Mouse (Mus musculus) thymus, postnatal 14 days (tissue): ENCODE measurements around the gene Zfp324.
A peak's percentile ranks its signal among the peaks of the same experiment; 100 is the strongest.

ENCODE experiments used
- DNase-seq: peaks from one replicate; pipeline ENCODE4 v3.0.0; 2021

Gene Zfp324

DNA sequence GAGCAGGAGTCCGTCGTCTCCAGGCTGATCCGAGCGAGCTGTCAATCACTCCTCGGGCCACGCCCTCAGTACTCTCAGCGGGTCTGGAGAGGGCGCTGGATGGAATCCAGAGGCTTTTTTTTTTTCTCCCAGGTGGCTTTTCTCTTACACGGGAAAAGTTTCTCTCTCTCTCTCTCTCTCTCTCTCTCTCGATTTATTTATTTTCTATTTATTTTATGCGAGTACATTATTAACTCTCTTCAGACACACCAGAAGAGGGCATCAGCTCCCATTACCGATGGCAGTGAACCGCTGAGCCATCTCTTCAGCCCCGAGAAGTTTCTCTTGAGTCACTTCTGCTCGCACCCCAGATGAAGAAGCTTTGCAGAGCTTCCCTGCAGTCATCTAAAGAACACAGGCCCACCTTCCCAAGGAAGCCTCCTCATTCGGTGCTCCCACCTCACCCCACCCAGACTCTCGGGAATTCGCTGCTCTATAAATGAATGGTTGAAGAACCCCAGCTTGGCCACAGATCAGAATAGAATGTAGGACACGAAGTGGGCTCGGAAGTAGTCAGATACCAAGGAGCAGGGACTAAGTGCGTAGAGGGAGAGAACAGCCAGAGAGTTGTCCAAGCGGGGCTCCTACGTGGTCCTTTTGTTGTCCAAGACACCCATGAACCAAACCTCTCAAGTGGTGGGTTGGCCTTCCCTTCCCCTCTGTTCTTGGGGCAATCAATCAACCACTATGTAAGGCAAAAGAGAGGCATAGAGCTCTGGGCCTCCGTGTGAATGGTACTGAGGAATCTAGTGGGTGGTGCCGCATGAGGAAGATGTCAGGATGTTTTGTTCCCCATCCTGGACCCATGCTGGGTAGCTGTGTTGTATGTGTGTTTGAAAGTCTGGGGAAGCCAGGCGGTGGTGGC lies 44.6 kb downstream of the Zfp324 start, which contains the start of gene Zbtb45:
TSS of gene Zbtb45 (minus strand) at position 30 of the 904 bp plus-strand sequence.
- DNase-seq, result peak; percentile 27

DNA sequence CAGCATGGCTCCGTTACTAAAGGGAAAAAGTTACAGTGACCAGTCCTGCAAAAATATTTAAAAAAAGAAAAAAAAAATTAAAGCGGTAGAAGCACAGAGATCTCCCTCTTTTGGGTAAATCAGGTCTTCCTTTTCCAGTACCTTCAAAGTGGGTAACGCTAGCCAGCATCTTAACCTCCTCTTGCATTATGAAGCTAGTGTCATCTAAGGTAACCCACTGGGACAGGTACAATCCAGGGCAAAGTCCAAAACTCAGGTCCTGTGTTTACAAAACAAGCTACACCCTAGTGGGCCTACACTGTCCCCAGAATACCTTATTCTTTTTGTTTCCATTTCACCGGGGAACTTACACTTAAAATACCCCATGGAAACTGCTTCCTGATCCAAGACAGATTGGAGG lies 48.0 kb downstream of the Zfp324 start:
- DNase-seq, result no peak

DNA sequence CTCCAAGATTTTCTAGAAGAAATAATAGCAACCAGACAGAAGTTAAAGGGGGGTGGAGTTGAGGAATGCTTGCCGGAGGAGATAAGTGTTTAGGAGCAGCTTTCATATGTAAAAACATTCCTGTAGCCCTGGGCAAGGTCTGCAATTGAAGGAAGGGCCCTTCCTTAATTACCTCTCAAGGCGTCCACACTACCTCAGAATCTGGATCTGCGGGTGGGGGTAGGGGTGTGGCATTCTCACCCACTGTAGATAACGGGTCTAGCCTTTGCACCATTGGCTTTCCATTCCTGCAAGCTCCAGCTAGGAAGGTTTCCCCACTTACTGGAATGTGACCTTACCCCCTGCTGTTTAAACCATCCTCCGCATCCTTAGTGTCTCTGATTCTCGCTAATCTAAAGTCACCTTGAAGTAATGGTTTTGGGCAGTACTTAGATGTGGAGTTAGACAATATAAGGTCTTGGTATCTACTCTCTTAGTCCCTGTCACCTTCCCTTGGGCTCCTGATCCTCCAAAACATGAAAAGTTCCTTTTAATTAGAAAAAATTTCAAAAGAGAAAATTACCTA lies 48.7 kb downstream of the Zfp324 start:
- no peak for DNase-seq

DNA sequence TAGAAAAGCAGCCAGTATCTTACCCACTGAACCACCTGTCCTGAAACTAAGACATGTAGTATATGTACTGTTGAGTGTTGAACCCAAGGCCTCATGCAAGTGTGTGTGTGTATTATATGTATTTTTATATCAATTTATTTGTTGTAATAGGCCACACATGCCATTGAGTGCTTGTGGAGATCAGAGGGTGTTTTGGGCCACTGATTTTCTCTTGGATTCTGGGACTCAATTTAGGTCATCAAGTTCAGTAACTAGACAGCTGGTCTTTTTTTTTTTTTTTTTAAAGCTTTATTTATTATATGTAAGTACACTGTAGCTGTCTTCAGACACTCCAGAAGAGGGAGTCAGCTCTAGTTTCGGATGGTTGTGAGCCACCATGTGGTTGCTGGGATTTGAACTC lies 49.6 kb downstream of the Zfp324 start:
- DNase-seq, result no peak

DNA sequence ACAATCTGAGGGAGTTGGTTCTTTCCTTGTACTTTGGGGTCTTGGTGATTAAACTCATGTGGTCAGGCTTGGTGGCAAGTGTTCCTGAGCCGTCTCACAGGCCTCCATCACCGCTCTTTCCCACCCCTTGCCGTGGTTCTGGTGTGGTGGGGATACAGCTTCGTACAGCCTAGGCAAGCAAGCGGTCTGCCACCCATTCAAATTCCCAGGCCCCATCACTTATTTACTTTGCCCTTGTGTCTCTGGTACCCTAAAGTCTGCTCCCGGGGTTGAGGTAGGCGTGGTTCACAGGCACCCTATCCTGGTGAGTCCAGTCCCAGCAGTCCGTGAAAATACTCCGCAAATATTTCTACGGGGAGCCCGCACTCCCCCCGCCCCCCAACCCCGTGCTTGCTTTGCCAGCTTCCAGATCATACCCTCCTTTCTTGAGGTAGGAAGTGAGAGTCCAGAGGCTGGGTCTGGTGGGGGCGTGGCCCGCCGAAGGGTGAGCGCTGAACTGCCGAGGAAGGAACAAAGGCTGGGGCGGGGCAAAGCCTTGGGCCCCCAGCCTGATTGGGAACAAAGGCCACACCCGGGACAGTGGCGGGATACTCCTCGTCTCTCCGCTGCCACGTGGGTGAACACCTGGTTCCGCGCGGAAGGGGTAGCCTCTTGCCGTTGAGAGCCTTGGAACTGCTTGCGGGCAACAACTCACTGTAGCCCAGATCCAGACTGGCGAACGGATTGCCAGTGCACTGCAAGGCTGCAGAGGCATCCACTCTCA lies 57.3 kb downstream of the Zfp324 start:
- DNase-seq, result peak; percentile 83
